Mouse (Mus musculus): Measurements from ENCODE around the gene Yy1. TPM values are rescaled to one million over a fixed set of nuclear protein-coding genes. Genes with fewer than 3 reads are reported as not detected.
"Not testable (repeated sequence)": the region's sequence is repeated elsewhere in the genome, so short reads cannot be mapped to it uniquely, and the experiment has no call there.

The Yy1 gene
- polyA plus RNA-seq, 2 experiments, result 7.9 to 11.8 TPM

GRCm38 (mm10) chr12:108836722-108837121, 43.9 kb downstream of the Yy1 start:
- Histone ChIP-seq H3K36me3 (replicated peaks; ENCODE audit: control insufficient read depth, insufficient read depth, low read depth) (no peaks in the 10 kb centered on the region; the same call in 1 of the 2 replicates), H3K4me1 (replicated peaks; ENCODE audit: control insufficient read depth in 2 of 2, insufficient read depth in 2 of 2, low read length in 1 of 2) (peaks cover 6 to 12% of the 10 kb centered on the region in 2 experiments), H3K4me3 (ENCODE audit: insufficient read depth in 1 of 2, low read depth in 2 of 2, low read length in 2 of 2) (peak overlapping the region; percentile 60), H3K9me3 (ENCODE audit: control insufficient read depth, low read length) (no peaks in the 10 kb centered on the region), H3K27ac (no peak overlapping the region), H3K9ac (replicated peaks) (peak overlapping the region; percentile 55), H3K27me3 (ENCODE audit: control insufficient read depth, insufficient read depth, low read length) (no peaks in the 10 kb centered on the region), H3K4me2 (ENCODE audit: low read depth) (peak overlapping the region; percentile 82)
- 41% methylated on average over 7 of the region's 7 CpGs for WGBS (ENCODE audit: insufficient replicate concordance)
- ATAC-seq (ENCODE audit: insufficient read depth) (no peak), DNase-seq (ENCODE audit: low read depth in 3 of 3, low spot score in 3 of 3) (no peak)
- TF ChIP-seq CTCF (IDR thresholded peaks at IDR 0.05; ENCODE audit: low read depth) (no peak), EP300 (IDR thresholded peaks at IDR 0.05; ENCODE audit: low read depth) (no peak)

DNA sequence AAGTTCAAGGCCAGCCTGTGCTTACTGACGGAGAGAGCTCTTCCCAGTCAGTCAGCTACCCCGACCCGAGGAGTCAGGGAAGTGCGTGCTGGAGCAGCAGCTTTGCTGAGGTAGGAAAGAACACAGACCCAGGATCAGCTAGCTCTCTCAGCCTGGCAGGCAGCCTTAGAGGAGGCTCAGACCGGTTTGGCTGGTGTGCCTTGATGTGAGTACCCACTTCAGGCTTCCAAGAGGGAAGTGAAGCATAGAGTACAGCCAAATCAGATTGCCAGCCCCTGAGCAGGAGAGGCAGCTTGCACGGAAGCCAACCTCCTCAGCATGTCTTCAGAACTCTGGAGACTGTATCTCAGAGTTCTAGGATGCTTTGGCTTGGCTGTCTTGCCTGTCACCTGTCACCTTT, 48.4 kb downstream of the Yy1 start:
- no peak for ATAC-seq (ENCODE audit: insufficient read depth)
- no peaks in the 10 kb centered on the region for H3K27me3 ChIP-seq (ENCODE audit: control insufficient read depth, insufficient read depth, low read length)
- H3K27ac ChIP-seq, result no peak overlapping the region
- H3K9me3 ChIP-seq (ENCODE audit: control insufficient read depth, low read length), result no peaks in the 10 kb centered on the region
- H3K4me2 ChIP-seq (ENCODE audit: low read depth), result no peak overlapping the region
- no peaks in the 10 kb centered on the region; the same call in 1 of the 2 replicates for H3K36me3 ChIP-seq (replicated peaks; ENCODE audit: control insufficient read depth, insufficient read depth, low read depth)
- DNase-seq (ENCODE audit: low read depth in 3 of 3, low spot score in 3 of 3), result no peak
- TF ChIP-seq CTCF (IDR thresholded peaks at IDR 0.05; ENCODE audit: low read depth) (no peak), EP300 (IDR thresholded peaks at IDR 0.05; ENCODE audit: low read depth) (no peak)
- H3K4me1 ChIP-seq (replicated peaks; ENCODE audit: control insufficient read depth in 2 of 2, insufficient read depth in 2 of 2, low read length in 1 of 2), result peaks cover 6 to 13% of the 10 kb centered on the region in 2 experiments
- WGBS (ENCODE audit: insufficient replicate concordance), result 83% methylated on average over 6 of the region's 6 CpGs
- no peak overlapping the region for H3K4me3 ChIP-seq (ENCODE audit: insufficient read depth in 1 of 2, low read depth in 2 of 2, low read length in 2 of 2)
- no peak overlapping the region for H3K9ac ChIP-seq (replicated peaks)

DNA sequence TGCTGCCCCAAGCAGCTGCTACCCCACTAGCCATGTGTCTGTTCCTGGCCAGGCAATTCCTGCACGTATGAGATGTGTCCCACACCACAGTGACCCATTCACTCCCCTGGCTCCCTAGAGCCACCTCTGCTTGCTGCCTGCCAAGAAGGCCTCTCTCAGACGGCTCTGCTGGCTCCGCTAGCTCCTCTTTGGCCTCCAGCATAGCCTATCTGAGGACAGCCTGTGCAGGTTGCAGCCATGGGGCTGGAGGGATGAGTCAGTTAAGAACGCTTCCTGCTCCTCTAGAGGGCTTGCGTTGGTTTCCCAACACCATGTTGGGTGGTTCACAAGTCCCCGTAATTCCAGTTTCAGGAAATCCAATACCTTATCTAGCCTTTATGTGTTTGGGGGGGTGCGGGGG, 49.9 kb downstream of the Yy1 start:
- no peaks in the 10 kb centered on the region; the same call in 1 of the 2 replicates for H3K36me3 ChIP-seq (replicated peaks; ENCODE audit: control insufficient read depth, insufficient read depth, low read depth)
- peaks cover 0 to 5% of the 10 kb centered on the region in 2 experiments; a peak in 3 of 4 replicates for H3K4me1 ChIP-seq (replicated peaks; ENCODE audit: control insufficient read depth in 2 of 2, insufficient read depth in 2 of 2, low read length in 1 of 2)
- no peak for DNase-seq (ENCODE audit: low read depth in 3 of 3, low spot score in 3 of 3)
- no peak overlapping the region for H3K4me3 ChIP-seq (ENCODE audit: insufficient read depth in 1 of 2, low read depth in 2 of 2, low read length in 2 of 2)
- H3K9ac ChIP-seq (replicated peaks), result no peak overlapping the region
- no peaks in the 10 kb centered on the region for H3K27me3 ChIP-seq (ENCODE audit: control insufficient read depth, insufficient read depth, low read length)
- no peaks in the 10 kb centered on the region for H3K9me3 ChIP-seq (ENCODE audit: control insufficient read depth, low read length)
- TF ChIP-seq CTCF (IDR thresholded peaks at IDR 0.05; ENCODE audit: low read depth) (no peak), EP300 (IDR thresholded peaks at IDR 0.05; ENCODE audit: low read depth) (no peak)
- no peak for ATAC-seq (ENCODE audit: insufficient read depth)
- H3K4me2 ChIP-seq (ENCODE audit: low read depth), result no peak overlapping the region
- 64% methylated on average over 7 of the region's 7 CpGs for WGBS (ENCODE audit: insufficient replicate concordance)
- no peak overlapping the region for H3K27ac ChIP-seq

DNA sequence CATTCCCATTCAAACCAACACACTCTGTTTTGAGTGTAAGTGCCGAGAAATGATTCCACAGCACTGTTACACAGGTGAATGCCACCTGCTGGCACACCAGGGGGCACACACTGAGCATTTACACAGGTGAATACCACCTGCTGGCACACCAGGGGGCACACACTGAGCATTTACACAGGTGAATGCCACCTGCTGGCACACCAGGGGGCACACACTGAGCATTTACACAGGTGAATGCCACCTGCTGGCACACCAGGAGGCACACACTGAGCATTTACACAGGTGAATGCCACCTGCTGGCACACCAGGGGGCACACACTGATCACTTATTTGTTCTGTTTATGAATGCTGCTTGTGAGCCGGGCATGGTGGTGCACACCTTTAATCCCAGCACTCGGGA, 55.3 kb downstream of the Yy1 start:
- WGBS (ENCODE audit: insufficient replicate concordance), result 65% methylated on average over 3 of the region's 3 CpGs
- H3K27ac ChIP-seq; H3K4me2 ChIP-seq (ENCODE audit: low read depth); ATAC-seq (ENCODE audit: insufficient read depth); H3K9ac ChIP-seq (replicated peaks); DNase-seq (ENCODE audit: low read depth in 3 of 3, low spot score in 3 of 3); H3K27me3 ChIP-seq (ENCODE audit: control insufficient read depth, insufficient read depth, low read length); H3K36me3 ChIP-seq (replicated peaks; ENCODE audit: control insufficient read depth, insufficient read depth, low read depth); H3K4me3 ChIP-seq (ENCODE audit: insufficient read depth in 1 of 2, low read depth in 2 of 2, low read length in 2 of 2); H3K9me3 ChIP-seq (ENCODE audit: control insufficient read depth, low read length): not testable (repeated sequence)
- H3K4me1 ChIP-seq (replicated peaks; ENCODE audit: control insufficient read depth in 2 of 2, insufficient read depth in 2 of 2, low read length in 1 of 2), result peaks cover 0 to 16% of the 10 kb centered on the region in 2 experiments; a peak in 3 of 4 replicates
- TF ChIP-seq CTCF (IDR thresholded peaks at IDR 0.05; ENCODE audit: low read depth), result peak; percentile 50

DNA sequence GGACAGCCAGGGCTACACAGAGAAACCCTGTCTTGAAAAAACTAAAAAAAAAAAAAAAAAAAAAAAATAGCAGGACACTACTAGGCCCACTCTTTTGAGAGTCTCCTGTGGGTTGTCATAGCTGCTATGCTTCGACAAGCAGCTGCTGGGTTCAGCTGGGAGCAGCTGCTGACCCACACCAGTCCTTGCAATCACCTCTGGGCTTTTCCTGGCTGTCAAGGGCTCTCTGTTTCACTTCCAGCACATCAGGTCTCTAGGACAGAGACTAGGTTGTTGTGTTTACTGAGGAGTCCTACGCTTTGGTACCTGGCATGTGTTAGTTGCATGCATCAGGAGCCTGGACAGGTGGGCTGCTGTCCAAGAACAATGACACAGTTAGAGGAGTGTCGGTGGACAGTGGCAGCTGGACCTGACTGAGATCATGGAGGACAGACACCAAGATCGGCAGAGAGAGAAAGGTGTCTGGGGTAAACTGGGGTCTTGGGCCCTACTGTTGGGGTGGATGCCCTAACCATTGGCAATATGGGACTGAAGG, 56.8 kb downstream of the Yy1 start:
- Histone ChIP-seq H3K4me2 (ENCODE audit: low read depth) (no peak overlapping the region), H3K27me3 (ENCODE audit: control insufficient read depth, insufficient read depth, low read length) (no peaks in the 10 kb centered on the region), H3K4me1 (replicated peaks; ENCODE audit: control insufficient read depth in 2 of 2, insufficient read depth in 2 of 2, low read length in 1 of 2) (peaks cover 0 to 16% of the 10 kb centered on the region in 2 experiments; a peak in 3 of 4 replicates), H3K9ac (replicated peaks) (no peak overlapping the region), H3K36me3 (replicated peaks; ENCODE audit: control insufficient read depth, insufficient read depth, low read depth) (no peaks in the 10 kb centered on the region), H3K9me3 (ENCODE audit: control insufficient read depth, low read length) (no peaks in the 10 kb centered on the region), H3K4me3 (ENCODE audit: insufficient read depth in 1 of 2, low read depth in 2 of 2, low read length in 2 of 2) (no peak overlapping the region), H3K27ac (no peak overlapping the region)
- TF ChIP-seq CTCF (IDR thresholded peaks at IDR 0.05; ENCODE audit: low read depth), result no peak
- DNase-seq (ENCODE audit: low read depth in 3 of 3, low spot score in 3 of 3) (no peak), ATAC-seq (ENCODE audit: insufficient read depth) (no peak)
- WGBS (ENCODE audit: insufficient replicate concordance), result 71% methylated on average over 4 of the region's 4 CpGs
